Mouse (Mus musculus): ENCODE results near the gene Oas1e. TPM values are rescaled to one million over a fixed set of nuclear protein-coding genes. Genes with fewer than 3 reads are reported as not detected.

The Oas1e gene
- polyA plus RNA-seq (2017; shearing (Covaris generic)): not detected

DNA sequence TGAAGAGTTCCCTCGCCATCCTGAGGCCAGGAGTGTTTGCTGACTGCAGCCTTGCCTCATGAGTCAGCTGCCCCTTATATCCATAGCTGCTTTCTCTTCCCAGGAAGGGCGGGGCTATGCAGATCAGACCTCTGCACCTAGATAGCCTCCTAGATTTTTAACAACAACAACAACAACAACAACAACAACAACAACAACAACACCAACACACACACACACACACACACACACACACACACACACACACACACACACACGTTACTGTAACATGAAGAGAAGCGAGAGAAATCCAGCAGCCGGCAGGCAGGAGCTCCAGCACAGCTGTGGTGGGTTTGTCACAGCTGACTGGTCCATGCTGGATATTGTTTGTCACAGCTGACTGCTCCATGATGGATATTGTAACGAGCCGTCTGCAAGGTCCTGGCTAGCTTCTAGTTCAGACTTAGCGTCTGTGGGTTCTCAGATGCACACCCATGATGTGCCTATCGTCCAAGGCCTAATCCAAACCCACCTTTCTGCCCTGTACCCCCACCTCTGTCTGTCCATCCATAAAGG is at the start of gene Oas1e:
TSS of gene Oas1e (minus strand) at position 51 of the 555 bp plus-strand sequence.

DNA sequence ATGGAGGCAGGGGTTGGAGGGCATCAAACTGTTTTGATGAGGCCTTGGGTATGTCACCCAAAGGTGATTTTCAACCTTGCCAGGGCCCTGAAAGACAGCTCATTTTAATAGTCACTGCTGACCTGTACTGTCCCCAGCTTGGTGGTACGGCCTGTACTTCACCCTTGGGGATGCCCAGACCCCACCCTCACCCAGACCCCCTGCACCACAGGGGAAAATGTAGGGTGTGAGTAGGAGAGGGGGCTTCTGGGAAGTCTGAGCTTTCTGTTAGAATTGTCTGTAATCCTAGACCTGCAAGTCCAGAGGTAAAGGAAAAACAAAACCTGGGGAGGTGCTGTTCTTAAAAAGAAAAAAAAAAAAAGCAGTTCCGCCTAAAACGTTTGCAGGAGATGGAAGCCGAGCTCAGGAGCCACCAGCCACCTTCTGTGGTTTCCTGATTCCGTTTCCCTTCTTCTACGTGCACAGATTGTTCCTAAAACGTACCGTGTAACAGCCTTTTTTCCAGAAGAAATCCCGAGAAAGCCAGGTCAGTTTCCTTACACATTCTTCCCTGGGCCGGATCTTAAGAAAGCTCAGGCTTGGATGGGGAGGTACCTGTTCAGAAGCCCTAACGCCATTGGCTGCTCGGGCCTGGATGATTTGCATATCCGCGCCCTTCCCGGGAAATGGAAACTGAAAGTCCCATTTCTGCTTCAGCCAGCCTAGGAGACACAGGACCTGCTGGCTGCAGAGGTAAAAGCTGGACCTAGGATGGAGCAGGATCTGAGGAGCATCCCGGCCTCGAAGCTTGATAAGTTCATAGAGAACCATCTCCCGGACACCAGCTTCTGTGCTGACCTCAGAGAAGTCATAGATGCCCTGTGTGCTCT is 16.9 kb upstream of the Oas1e start, which contains the start of gene Oas1c:
TSS of gene Oas1c (minus strand) at position 564 of the 869 bp plus-strand sequence.

DNA sequence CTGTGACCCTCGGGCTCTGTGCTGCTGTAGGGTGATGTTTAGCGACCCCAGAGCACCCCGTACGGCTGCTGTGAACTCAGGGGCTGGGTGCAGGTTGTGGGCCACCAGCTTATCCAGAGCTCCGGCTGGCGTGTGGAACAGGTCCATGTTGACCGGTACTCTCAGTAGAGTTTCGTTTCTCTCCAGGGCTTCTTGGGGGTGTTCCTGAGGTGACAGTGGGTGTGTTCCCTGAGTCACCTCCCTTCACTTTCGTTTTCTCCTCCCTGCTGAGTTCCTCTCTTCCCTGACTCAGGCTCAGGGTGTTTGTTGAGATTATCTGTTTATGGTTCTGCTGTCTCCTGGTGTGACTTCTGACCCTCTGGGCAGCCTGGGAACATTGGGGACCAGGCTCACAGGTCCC is 17.9 kb downstream of the Oas1e start, which contains the start of gene Oas3:
TSS of gene Oas3 (minus strand) at position 184 of the 400 bp plus-strand sequence.

GRCm38 (mm10) chr5:120749688-120750087 is 45.6 kb downstream of the Oas1e start, which contains the start of gene Oas2:
Gene Oas2 (minus strand): TSS chr5:120749853.

Other genes starting within 250 kb of the Oas1e start
- gene Tpcn1, start 206.9 kb downstream of the Oas1e start, polyA plus RNA-seq (2017; shearing (Covaris generic)): 13.6 TPM
- gene Iqcd, start 206.5 kb downstream of the Oas1e start, polyA plus RNA-seq (2017; shearing (Covaris generic)): 0.90 TPM
- 4.0 TPM for gene Rita1, start 182.9 kb downstream of the Oas1e start, polyA plus RNA-seq (2017; shearing (Covaris generic))
- 87.2 TPM for gene Ddx54, start 182.8 kb downstream of the Oas1e start, polyA plus RNA-seq (2017; shearing (Covaris generic))
- not detected for gene Cfap73, start 161.3 kb downstream of the Oas1e start, polyA plus RNA-seq (2017; shearing (Covaris generic))
- 8.6 TPM for gene Rasal1, start 146.7 kb downstream of the Oas1e start, polyA plus RNA-seq (2017; shearing (Covaris generic))
- gene Dtx1, start 83.6 kb downstream of the Oas1e start, polyA plus RNA-seq (2017; shearing (Covaris generic)): 118 TPM
- gene Oas2, start 45.7 kb downstream of the Oas1e start, polyA plus RNA-seq (2017; shearing (Covaris generic)): 3.9 TPM
- gene Oas3, start 17.9 kb downstream of the Oas1e start, polyA plus RNA-seq (2017; shearing (Covaris generic)): 3.4 TPM
- gene Oas1c, start 17.0 kb upstream of the Oas1e start, polyA plus RNA-seq (2017; shearing (Covaris generic)): 5.8 TPM
- gene Oas1f, start 51.8 kb upstream of the Oas1e start, polyA plus RNA-seq (2017; shearing (Covaris generic)): not detected
- not detected for gene Oas1h, start 65.9 kb upstream of the Oas1e start, polyA plus RNA-seq (2017; shearing (Covaris generic))
- gene Oas1g, start 92.1 kb upstream of the Oas1e start, polyA plus RNA-seq (2017; shearing (Covaris generic)): not detected
- 4.7 TPM for gene Oas1a, start 112.0 kb upstream of the Oas1e start, polyA plus RNA-seq (2017; shearing (Covaris generic))
- gene Oas1d, start 119.0 kb upstream of the Oas1e start, polyA plus RNA-seq (2017; shearing (Covaris generic)): not detected
- gene Rph3a, start 214.6 kb upstream of the Oas1e start, polyA plus RNA-seq (2017; shearing (Covaris generic)): not detected

Data from naive thymus-derived CD4-positive, alpha-beta T cell, adult 5 months (primary cell).